Mouse (Mus musculus) erythroblast, embryonic 14.5 days (primary cell): ENCODE measurements around the gene Pax8.

ENCODE experiments used
- GATA1 ChIP-seq: IDR thresholded peaks from 2 replicates; pipeline ENCODE4 v1.6.1; 2012; ENCODE audit warnings: low read length, inconsistent platforms, mixed read lengths
- TAL1 ChIP-seq: IDR thresholded peaks from 3 replicates; pipeline ENCODE4 v1.6.1; 2012; ENCODE audit warnings: low read length, inconsistent platforms, mixed read lengths

DNA sequence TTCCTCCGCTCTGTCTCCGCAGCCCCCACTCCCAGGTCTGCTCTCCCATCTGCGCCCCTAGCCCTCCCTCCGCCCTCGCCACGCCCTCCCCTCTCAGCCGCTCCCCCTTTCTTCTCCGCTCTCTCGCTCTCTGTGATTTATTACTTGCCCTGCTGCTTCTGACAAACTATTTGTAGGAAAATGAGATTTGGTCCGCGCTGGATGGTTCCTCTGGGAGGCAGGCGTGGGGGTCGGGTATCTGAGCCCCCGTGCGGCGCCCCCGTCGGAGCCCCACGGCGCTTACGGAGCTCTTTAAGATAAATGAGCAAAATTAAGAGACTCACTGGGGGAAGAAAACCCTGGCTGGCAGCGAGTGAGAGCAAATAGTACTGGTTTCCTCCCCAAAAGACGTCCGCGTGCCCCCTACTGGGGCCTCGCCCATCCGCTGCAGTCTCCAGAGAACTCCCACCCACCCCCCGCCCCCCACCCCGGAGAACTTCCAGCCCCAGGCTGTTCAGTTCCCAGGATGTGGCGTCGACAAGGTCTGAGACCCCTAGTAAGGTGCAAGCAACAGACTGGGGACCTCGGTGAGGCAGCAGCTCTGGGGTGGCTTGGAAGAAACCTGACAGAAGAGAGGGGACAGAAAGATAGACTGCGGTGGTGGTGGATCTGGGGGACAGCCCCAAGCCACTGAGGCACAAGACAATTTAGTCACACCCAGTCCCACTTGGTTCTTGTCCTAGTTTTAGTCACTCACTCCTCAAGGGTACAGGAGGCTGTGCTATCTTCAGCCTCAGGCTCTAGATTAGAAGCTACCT lies 46.2 kb upstream of the Pax8 start:
- TF ChIP-seq GATA1 (no peak), TAL1 (no peak)
